Mouse (Mus musculus) hindbrain, embryonic 12.5 days (tissue): Measurements from ENCODE around the gene Nkain4. TPM values are rescaled to one million over a fixed set of nuclear protein-coding genes. Genes with fewer than 3 reads are reported as not detected.

Experiments used
- ATAC-seq: fragments of 200-750 bp; cut with Nextera tagmentation; 2 replicates; pipeline ENCODE4 v1.8.0; 2017; ENCODE audit warnings: moderate TSS enrichment; ENCODE audit not compliant: low FRiP score
- H3K27ac ChIP-seq: fragments of 300-500 bp; sonication (generic); 2 replicates; pipeline ENCODE4 v1.5.1; 2016; ENCODE audit warnings: mild to moderate bottlenecking
- H3K27me3 ChIP-seq: fragments of 300-500 bp; sonication (generic); 2 replicates; pipeline ENCODE4 v1.6.1; 2016; ENCODE audit warnings: mild to moderate bottlenecking
- H3K36me3 ChIP-seq: fragments of 300-500 bp; sonication (generic); 2 replicates; pipeline ENCODE4 v1.6.1; 2016; ENCODE audit warnings: mild to moderate bottlenecking
- H3K4me1 ChIP-seq: fragments of 300-500 bp; sonication (generic); 2 replicates; pipeline ENCODE4 v1.6.1; 2016
- H3K4me2 ChIP-seq: fragments of 300-500 bp; sonication (generic); replicated peaks from 2 replicates; pipeline ENCODE4 v1.6.1; 2016; ENCODE audit warnings: mild to moderate bottlenecking
- H3K4me3 ChIP-seq: fragments of 300-500 bp; sonication (generic); 2 replicates; pipeline ENCODE4 v1.5.1; 2016; ENCODE audit warnings: mild to moderate bottlenecking
- H3K9ac ChIP-seq: fragments of 300-500 bp; sonication (generic); 2 replicates; pipeline ENCODE4 v1.6.1; 2016; ENCODE audit warnings: mild to moderate bottlenecking, moderate library complexity
- H3K9me3 ChIP-seq: fragments of 300-500 bp; sonication (generic); replicated peaks from 2 replicates; pipeline ENCODE4 v1.6.1; 2016; ENCODE audit warnings: mild to moderate bottlenecking
- WGBS: fragments of 180-500 bp; shearing (Covaris S2); methylation state at CpG from one replicate; pipeline ENCODE4 v1.1.7; 2016; 5-methylcytosine and 5-hydroxymethylcytosine counted together
- microRNA-seq: library from miRNA; unstranded; fragments of <30 nt; microRNA quantifications from one replicate; pipeline ENCODE4, GENCODE M21; 2017
- polyA plus RNA-seq: library from polyadenylated mRNA; unstranded; fragments of >200 nt; fragmentation: Nextera tagmentation; extraction: Ambion mirVana; gene quantifications from 2 replicates; pipeline ENCODE4 v1.2.1, GENCODE M21; 2016

Gene Nkain4
- polyA plus RNA-seq, 1 experiment from 2014 or later: 81.2 TPM

DNA sequence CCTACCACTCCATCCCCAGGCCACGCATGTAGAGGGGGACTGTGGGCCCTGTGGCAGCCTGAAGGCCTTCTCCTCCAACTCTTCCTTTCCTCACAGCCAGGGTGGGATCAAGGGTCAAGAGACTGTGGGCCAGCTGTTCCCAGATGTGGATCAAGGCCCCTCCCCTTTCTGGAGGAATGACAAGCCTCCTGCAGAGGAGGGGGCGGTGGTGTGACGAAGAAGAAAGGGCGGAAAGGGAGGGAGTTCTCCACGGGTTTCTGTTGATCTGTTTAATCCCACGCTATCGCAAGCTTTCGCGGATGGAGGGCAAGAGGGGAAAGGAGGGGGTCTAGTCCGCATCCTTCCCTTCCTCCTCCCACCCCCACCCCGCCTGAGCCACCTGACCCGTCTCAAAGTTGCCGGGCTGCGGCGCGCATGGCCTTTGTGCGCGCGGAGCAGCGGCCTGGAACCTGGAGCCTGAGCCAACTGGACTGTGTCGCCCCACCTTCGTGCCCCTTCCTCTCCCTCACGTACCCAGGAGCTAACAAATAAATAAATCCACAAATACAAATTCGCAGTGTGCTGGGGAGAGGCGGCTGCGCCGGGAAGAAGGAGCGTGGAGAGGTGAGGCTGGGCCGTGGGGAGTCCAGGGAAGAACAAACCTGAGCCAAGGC, 64.0 kb downstream of the Nkain4 start:
- ATAC-seq: no peak
- Histone ChIP-seq H3K4me1 (peaks cover 69% of the 10 kb centered on the region), H3K9ac (peak overlapping the region; percentile 100), H3K27me3 (peaks cover 45% of the 10 kb centered on the region), H3K9me3 (no peaks in the 10 kb centered on the region), H3K36me3 (peaks cover 2% of the 10 kb centered on the region; the same call in 1 of the 2 replicates), H3K4me3 (peak overlapping the region; percentile 81), H3K4me2 (peak overlapping the region; percentile 68), H3K27ac (peak overlapping the region; percentile 94)
- WGBS: 1% methylated on average over 27 of the region's 29 CpGs

DNA sequence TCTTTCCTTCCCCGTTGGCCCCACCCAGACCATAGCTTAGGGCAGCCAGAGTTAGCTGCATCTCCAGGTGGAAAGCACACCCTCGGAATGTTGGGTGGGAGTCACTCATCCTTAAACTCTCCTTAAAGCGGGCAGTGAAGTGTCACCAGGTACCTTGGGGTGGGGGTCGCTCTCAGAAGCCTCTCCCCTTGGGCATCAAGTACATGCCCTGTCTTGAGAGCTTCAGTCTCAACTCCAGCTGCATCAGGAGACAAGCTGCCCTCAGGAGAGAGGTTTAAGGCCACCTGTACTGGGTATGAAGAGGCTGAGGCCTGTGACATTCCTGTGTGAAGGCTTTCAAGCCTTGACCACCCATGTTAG, 64.6 kb downstream of the Nkain4 start:
- Histone ChIP-seq H3K36me3 (no peaks in the 10 kb centered on the region), H3K9me3 (no peaks in the 10 kb centered on the region), H3K4me3 (peak overlapping the region; percentile 81; the same call in 1 of the 2 replicates), H3K27ac (peak overlapping the region; percentile 94), H3K4me2 (peak overlapping the region; percentile 68), H3K27me3 (peaks cover 45% of the 10 kb centered on the region), H3K4me1 (peaks cover 68% of the 10 kb centered on the region), H3K9ac (peak overlapping the region; percentile 64; the same call in 1 of the 2 replicates)
- no peak for ATAC-seq
- 11% methylated on average over 4 of the region's 4 CpGs for WGBS

DNA sequence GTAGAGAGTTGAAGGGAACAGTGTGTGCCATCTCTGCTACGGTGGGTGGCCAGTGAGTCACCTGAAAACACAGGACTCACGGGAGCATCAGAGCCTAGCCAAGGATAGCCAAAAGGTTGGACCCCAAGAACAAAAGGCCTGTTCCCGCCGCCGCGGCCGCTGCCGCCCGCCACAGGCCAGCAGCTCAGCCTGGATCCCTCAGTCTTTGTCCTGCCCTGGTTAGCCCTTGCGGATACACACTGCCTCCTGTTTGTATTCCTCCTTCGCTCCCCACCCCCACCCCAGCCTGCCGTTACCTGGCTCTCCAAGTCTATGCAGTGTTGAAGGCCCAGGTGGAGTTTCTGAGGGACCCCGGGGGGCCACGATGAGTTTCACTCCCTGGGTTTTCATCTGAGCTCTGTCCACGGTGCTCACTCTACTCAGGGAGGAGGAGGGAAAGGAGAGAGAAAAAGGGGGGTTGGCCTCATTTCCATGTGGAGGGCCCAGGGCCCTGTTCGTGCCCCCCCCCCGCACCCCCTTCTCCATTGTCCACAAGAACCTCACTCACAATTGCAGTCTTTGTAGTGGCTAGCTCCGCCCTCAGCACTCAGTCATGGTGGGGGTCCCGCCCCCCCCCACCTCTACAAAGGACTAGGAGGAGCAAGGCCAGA, 65.1 kb downstream of the Nkain4 start:
- WGBS: 5% methylated on average over 17 of the region's 19 CpGs

DNA sequence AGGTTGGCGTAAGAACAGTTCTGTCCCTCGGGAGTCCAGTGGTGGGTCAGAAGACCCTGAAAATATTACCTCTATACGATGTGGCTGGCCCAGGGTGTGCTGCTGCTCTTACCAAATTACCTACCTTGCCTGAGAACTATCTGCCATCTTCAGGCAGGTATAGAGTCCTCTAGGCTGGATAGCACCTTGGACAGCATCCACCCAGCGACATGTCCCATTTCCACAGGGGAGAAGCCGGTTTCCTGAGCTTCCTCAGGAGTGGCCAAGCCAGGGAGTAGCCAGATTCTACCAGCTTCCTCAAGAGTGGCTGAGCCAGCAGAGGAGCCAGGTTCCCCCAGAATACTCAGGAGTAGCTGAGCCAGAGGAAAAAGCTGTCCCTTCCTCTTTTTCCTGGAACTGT, 69.2 kb downstream of the Nkain4 start:
- H3K27me3 ChIP-seq: peaks cover 6% of the 10 kb centered on the region
- H3K4me3 ChIP-seq: no peak overlapping the region
- WGBS: 78% methylated on average over 5 of the region's 5 CpGs
- no peak for ATAC-seq
- no peaks in the 10 kb centered on the region for H3K9me3 ChIP-seq
- H3K9ac ChIP-seq: no peak overlapping the region
- H3K4me1 ChIP-seq: peaks cover 61% of the 10 kb centered on the region
- H3K4me2 ChIP-seq: no peak overlapping the region
- H3K36me3 ChIP-seq: no peaks in the 10 kb centered on the region
- no peak overlapping the region for H3K27ac ChIP-seq

More for the DNA sequence above, 65.1 kb downstream of the Nkain4 start:
- H3K4me3 ChIP-seq: peak overlapping the region; percentile 35
- no peaks in the 10 kb centered on the region for H3K36me3 ChIP-seq
- H3K27ac ChIP-seq: peak overlapping the region; percentile 94
- peak overlapping the region; percentile 64 for H3K9ac ChIP-seq
- peaks cover 68% of the 10 kb centered on the region for H3K4me1 ChIP-seq
- H3K4me2 ChIP-seq: peak overlapping the region; percentile 68
- no peaks in the 10 kb centered on the region for H3K9me3 ChIP-seq
- peak; percentile 3; the same call in 1 of the 2 replicates for ATAC-seq
- peaks cover 41% of the 10 kb centered on the region for H3K27me3 ChIP-seq

Small RNA genes within 50 kb of the gene (microRNA-seq; reads per million reads assigned to microRNA genes)
- 3.0 reads per million, percentile 3 among the genes with 10 or more reads in this experiment for gene Mir124a-3

Other genes with a start within 250 kb of the Nkain4 start
- gene Dido1, start 244.7 kb downstream of the Nkain4 start, polyA plus RNA-seq: 37.2 and 42.1 TPM in 2 replicates
- 54.8 and 57.3 TPM in 2 replicates for gene Gid8, start 244.6 kb downstream of the Nkain4 start, polyA plus RNA-seq
- 0.53 and 0.80 TPM in 2 replicates for gene Slc17a9, start 229.4 kb downstream of the Nkain4 start, polyA plus RNA-seq
- 2.3 and 3.3 TPM in 2 replicates for gene Bhlhe23, start 177.8 kb downstream of the Nkain4 start, polyA plus RNA-seq
- gene Ythdf1, start 33.8 kb downstream of the Nkain4 start, polyA plus RNA-seq: 61.0 and 65.0 TPM in 2 replicates
- 0.41 TPM in 1 of 2 replicates, not detected in the other for gene Birc7, start 25.7 kb downstream of the Nkain4 start, polyA plus RNA-seq
- 100 TPM in 2 replicates for gene Arfgap1, start 12.5 kb upstream of the Nkain4 start, polyA plus RNA-seq
- 1.8 and 2.1 TPM in 2 replicates for gene Col20a1, start 31.8 kb upstream of the Nkain4 start, polyA plus RNA-seq
- gene Chrna4, start 88.8 kb upstream of the Nkain4 start, polyA plus RNA-seq: 44.6 and 47.0 TPM in 2 replicates
- 41.7 and 43.1 TPM in 2 replicates for gene Kcnq2, start 180.6 kb upstream of the Nkain4 start, polyA plus RNA-seq
- gene Eef1a2, start 202.3 kb upstream of the Nkain4 start, polyA plus RNA-seq: 2.3 and 2.5 TPM in 2 replicates
- gene Ppdpf, start 232.5 kb upstream of the Nkain4 start, polyA plus RNA-seq: 388 and 419 TPM in 2 replicates
- gene Ptk6, start 248.1 kb upstream of the Nkain4 start, polyA plus RNA-seq: not detected in 2 replicates